Mouse (Mus musculus): ENCODE data around the gene Ppp1r14a.

DNA sequence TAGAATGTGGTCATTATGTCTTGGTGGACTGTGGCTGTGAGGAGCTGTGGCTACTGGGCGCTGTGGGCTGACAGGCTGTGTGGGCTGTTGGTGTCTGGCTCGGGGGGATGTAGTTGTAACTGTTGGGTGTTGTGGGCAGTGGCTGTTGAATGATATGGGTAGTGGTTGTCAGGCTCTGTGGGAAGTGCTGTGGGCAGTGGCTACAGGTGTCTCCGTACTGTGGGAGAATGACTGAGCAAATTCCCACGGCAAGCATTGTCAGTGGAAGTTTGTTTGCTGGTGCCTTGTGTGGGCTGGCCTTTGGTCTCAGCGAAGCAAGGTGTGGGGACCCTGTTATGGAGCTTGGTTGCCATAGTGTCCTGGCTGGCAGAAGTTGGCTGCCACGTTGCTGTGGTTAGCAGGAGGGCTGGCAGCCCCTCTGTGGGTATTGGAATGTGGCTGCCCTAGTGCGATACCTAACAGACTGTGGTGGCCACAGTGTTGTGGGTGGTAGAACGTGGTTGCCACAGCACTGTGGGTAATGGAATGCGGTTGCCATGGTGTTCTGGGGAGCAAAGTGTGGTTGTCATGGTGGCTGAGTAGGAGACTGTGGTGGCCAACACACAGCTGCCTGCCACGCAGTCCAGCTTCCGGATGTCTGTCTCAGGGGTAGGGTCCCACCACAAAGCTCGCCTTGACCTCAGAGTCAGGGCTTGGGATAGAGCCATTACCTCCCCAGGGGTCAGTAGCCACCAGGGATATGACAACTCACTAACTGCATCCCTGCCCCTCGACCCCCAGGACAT, 25.9 kb downstream of the Ppp1r14a start:
- TF ChIP-seq CTCF (IDR thresholded peaks at IDR 0.05; ENCODE audit: low read depth, low read length): no peak
- TF ChIP-seq POLR2AphosphoS5 (IDR thresholded peaks at IDR 0.05; ENCODE audit: insufficient replicate concordance, low read depth, low read length): no peak
- TF ChIP-seq GATA2 (IDR thresholded peaks at IDR 0.05; ENCODE audit: borderline replicate concordance, low read depth, low read length): no peak
- no peak for TF ChIP-seq TAL1 (conservative IDR thresholded peaks at IDR 0.05; ENCODE audit: low read depth, low read length)
